Mouse (Mus musculus): ENCODE data around the gene Rasal2.

DNA sequence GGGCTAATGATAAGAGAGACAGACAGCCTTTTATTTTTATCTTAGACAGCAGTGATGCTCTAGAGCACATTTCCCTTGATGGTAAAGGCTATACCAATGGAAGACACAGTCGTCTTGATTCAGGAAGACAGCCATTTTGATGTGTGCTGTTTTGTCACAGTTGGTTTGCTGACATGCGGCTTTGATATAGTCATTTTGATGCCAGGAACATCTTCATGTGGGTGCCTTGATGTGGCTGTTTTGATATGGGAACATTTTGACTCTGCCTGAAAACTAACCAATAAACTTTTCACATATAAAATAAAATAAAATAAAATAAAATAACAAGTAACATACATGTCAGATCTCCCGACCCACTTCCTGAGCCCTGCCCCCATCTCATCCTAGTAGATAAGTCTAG, 16.0 kb upstream of the Rasal2 start:
- TF ChIP-seq TAL1 (IDR thresholded peaks at IDR 0.05; ENCODE audit: low read length) (no peak), GATA1 (IDR thresholded peaks at IDR 0.05; ENCODE audit: low read length) (no peak)

Measured in erythroblast, embryonic 14.5 days (primary cell).